Mouse (Mus musculus): ENCODE measurements around the gene Lenep.

The Lenep gene

GRCm38 (mm10) chr3:89378394-89379067, 24.1 kb downstream of the Lenep start:
- intact Hi-C loops (cut with DNase I) = no loop called here

GRCm38 (mm10) chr3:89377831-89378230, 24.8 kb downstream of the Lenep start:
- intact Hi-C loops (cut with DNase I) = no loop called here

DNA sequence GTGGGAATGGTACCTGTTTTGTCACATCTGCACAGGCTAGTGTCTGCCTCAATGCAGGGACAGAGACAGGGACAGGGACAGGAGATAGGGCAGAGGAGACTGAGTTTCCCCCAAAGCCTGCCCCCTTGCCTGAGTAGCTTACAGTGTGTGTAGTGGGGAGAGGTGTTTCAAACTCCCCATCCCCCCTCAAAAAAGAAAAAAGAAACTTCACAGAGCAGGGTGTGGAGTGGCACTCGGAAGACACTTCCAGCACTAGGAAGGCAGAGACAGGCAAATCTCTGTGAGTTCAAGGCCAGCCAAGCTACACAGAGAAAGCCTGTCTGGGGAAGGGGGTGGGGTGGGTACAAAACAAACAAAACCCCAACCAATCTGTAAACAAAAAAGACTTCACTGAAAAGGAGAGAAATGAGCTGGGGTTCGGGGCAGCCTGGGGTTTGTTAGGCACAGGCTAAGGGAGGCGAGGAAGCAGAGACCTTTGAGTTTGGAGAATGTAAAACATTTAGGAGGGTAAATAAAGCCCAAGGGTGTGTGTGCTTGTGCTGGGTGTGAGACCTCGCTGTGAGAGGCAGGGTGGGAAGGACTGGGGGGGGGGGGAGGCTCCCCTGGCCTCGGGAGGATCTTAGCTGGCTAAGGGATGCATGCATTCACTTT, 28.9 kb downstream of the Lenep start:
- intact Hi-C loops (cut with DNase I) = no loop called here

DNA sequence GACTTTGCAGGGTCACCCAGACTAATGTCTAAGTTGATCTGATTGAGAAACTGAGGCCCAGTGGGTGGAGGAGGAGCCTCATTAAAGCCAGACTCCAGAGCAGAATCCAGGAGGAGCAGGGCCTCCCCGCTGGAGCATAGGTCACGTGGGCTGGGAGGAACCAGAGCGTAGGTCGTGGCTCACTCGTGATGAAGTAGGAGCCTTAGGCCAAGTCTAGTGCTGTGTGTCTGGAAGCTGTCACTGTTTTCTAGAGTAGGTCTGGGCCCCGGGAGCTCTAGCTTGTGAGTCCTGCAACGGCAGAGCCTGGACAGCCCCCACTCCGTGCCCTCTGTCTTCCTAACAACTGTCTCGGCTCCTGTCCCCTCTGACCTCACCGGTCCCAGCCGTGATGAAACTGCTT, 35.3 kb downstream of the Lenep start:
- intact Hi-C loops (cut with DNase I) = no loop called here

DNA sequence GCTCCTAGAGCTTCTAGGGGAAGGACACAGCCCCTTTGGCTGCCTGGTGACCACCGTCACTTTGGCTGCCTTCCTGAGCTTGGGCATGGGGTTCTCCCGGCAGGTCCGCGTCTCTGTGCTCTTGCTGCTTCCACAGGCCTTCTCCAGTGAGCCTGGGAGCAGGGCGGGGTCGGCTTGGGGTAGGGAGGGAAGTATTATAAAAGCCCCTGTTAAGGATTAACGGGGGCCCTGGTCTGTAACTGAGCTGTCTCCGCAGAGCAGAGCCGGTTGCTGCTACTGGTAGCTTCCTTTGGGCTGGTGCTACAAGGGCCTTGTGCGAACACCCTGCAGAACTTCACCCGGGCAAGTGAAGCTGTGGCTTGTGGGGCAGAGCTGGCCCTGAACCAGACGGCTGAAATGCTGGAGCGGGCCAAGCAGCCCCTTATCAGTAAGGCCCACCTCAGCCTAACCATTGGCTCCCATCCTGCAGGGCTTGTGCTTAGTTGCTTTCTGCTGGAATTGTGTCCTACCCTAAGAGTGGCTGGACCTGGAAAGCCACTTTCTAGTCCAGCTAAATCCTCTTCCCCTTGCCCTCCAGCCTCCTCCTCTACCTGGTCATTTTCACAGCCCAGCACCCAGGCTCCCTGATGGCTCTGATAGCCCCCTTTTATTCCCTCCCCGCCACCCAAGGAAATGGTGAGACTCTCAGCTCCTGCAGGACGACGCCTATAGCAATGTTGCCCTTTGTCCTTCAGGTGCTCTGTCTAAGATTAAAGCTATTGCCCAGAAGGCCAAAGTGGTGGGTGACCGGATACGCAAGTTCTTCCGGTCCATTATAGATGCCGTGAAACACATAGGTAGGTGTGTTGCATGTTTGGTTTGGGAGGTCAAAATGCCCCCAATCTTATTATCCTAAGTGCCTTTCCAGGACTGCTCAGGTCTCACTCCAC, 36.8 kb downstream of the Lenep start:
- intact Hi-C loops (cut with DNase I) = no loop called here

GRCm38 (mm10) chr3:89365153-89365485, 37.5 kb downstream of the Lenep start, which contains the start of gene Dcst1:
Gene Dcst1 (minus strand): TSS chr3:89365253.
- intact Hi-C loops (cut with DNase I) = no loop called here

- intact Hi-C loops (cut with DNase I) = no loop called here
These were observed 38.0 kb downstream of the Lenep start for GRCm38 (mm10) chr3:89364631-89365030.

DNA sequence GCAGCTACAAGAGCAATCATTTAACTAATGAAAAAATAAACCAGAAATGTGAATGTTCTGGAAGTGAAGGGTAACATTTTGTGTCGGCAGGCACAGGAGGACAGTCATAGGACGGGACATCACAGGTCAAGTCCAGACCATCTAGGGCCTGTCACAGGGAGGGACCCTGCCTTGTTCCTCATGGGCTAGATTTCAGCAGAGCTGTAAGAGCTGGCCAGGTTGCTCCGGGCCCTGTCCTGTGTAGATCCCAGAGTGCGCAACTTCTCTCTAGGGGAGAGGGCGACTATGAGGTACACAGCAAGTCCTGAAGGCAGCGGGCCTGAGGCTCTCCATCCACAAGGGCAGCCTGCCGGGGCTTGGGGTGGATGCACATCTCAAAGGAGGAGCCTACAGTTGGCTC, 40.9 kb downstream of the Lenep start, which contains the start of gene Dcst2:
TSS of gene Dcst2 (plus strand) at position 301 of the 400 bp plus-strand sequence.
- intact Hi-C loops (cut with DNase I) = no loop called here

DNA sequence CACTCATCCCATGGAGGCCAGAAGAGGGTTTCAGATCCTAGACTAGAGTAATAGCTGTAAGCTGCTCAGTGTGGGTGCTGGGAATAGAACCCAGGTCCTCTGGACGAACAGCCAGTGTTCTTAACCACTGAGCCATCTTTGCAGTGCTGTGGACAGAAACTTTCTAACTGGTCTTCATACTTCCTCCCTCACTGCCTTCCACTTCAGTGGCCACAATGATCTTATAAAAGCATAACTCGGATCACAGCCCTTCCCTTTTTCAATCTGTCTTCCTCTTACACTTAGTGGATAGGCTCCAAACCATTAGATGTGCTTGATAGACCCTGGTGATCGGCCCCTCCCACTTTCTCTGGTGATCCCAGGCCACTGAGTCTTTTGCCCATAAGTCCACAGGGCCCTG, 42.4 kb downstream of the Lenep start:
- intact Hi-C loops (cut with DNase I) = no loop called here

DNA sequence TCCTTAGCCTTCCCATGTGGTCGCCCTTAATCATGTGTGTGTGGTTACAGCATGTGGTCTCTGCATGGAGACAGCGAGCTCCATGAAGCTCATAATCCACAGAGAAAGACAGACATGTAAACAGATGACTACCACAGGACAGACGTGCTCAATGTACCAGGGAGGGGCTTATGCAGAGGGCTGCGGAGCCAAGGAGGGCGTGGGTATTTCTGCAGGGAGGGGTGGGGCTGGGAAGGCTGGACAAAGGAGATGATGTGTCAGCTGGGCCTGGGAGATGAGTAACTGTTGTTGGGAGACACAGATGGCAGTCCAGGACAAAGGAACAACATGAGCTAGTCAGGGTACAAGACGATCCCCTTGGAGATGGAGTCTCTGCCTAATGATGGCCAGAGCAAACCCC, 43.0 kb downstream of the Lenep start:
- intact Hi-C loops (cut with DNase I) = no loop called here

DNA sequence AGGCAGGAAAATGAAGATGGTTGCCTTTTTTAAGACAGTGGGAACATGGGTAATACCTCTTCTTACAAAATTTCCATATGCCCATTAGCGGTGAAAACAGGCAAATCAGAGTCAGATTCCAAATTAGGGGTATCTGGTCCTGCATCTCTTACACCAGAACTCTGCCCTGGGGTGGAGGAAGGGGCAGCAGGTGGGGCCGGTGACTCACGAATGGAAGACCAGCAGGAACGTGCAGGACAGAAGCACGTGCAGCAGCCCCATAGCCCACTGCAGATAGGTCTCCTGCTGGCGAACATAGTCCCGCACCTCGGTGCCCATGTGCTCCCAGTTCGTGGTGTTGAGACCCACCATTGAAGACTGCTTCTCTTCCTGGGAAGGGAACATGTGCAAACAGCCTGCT, 46.6 kb downstream of the Lenep start:
- intact Hi-C loops (cut with DNase I) = no loop called here

DNA sequence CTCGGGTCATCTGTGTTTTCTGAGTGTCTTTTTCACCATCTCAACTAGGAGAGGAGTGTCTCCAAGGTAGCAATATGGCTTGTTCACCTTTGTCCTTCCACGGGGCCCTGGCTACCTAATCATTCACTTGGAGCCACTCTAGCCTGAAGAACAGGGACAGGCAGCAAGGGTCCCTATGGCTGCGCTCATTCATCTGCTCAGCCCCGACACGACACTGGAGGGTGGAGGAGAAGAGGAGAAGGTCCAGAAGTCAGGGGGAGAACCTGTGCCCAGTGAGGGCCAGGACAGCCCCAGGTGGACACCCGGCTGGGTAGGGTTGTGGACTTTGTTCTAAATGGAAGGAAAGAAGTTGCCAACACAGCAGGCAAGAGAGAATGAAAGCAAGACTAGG, 47.1 kb downstream of the Lenep start:
- intact Hi-C loops (cut with DNase I) = loop anchor here (2.0 kb wide), 1 partner anchor 15 kb away; no protein-coding TSS in a partner anchor

- intact Hi-C loops (cut with DNase I) = loop anchor here (2.0 to 5.0 kb wide), 2 partner anchors 14 to 38 kb away; no protein-coding TSS in a partner anchor
These were observed 47.6 kb downstream of the Lenep start for GRCm38 (mm10) chr3:89354816-89355511.

GRCm38 (mm10) chr3:89351271-89351670, 51.3 kb downstream of the Lenep start:
- intact Hi-C loops (cut with DNase I) = loop anchor here (5.0 kb wide), 1 partner anchor 34 kb away; no protein-coding TSS in a partner anchor
